In genomic region chr17:75067314-75067713, GRCm38 (mm10) we compare ENCODE assay signal across 11 mouse cellular contexts.
DNase-seq lines count a peak whose midpoint lies in the region; ATAC-seq lines count a peak whose summit lies in the region.
"Had no signal": no experiment of that assay in that cellular context is flagged by ENCODE, and none has a peak within 500 bp of the region (broad histone marks: within the 10 kb centered on the region; RNA-seq: fewer than 3 reads in every experiment).

No protein-coding gene starts in this region.

- H3K9ac ChIP-seq in hindbrain, embryonic 16.5 days (ENCODE audit: low read depth, low read length): no peak overlapping the region
- H3K9ac ChIP-seq in embryonic facial prominence, embryonic 11.5 days (replicated peaks; ENCODE audit: low read length): no peak overlapping the region
- H3K9ac ChIP-seq: embryonic facial prominence, embryonic 13.5 days; limb, embryonic 15.5 days had no signal

- peak; percentile 30 for DNase-seq in hindbrain, embryonic 10.5 days (ENCODE audit: low spot score)
- peak; percentile 91 for DNase-seq in R1 (ENCODE audit: low read depth, low spot score)
- DNase-seq in embryonic facial prominence, embryonic 11.5 days (ENCODE audit: low spot score): peak; percentile 43
- peak; percentile 15 to 30 for DNase-seq in kidney, postnatal 36 days
- no peak for DNase-seq in left cerebral cortex, postnatal 36 days (ENCODE audit: low spot score in 2 of 2)
- DNase-seq in layer of hippocampus, adult 9-10 months (ENCODE audit: low spot score): no peak
- DNase-seq: cerebellum, adult 2 months; layer of hippocampus, postnatal 36 days had no signal

- H3K36me3 ChIP-seq in hindbrain, embryonic 10.5 days: no peaks in the 10 kb centered on the region
- H3K36me3 ChIP-seq in hindbrain, embryonic 16.5 days (ENCODE audit: control insufficient read depth, insufficient read depth, low read length): no peaks in the 10 kb centered on the region
- no peaks in the 10 kb centered on the region for H3K36me3 ChIP-seq in embryonic facial prominence, embryonic 11.5 days (replicated peaks; ENCODE audit: control insufficient read depth, insufficient read depth, low read depth, low read length)

- H3K4me3 ChIP-seq in hindbrain, embryonic 10.5 days: no peak overlapping the region
- no peak overlapping the region for H3K4me3 ChIP-seq in hindbrain, embryonic 16.5 days (ENCODE audit: low read length)
- no peak overlapping the region for H3K4me3 ChIP-seq in embryonic facial prominence, embryonic 11.5 days (ENCODE audit: low read depth, low read length)
- H3K4me3 ChIP-seq: embryonic facial prominence, embryonic 13.5 days; limb, embryonic 15.5 days had no signal

- H3K27ac ChIP-seq in hindbrain, embryonic 10.5 days: no peak overlapping the region
- no peak overlapping the region for H3K27ac ChIP-seq in hindbrain, embryonic 16.5 days (ENCODE audit: low read depth, low read length)
- H3K27ac ChIP-seq in embryonic facial prominence, embryonic 11.5 days (replicated peaks; ENCODE audit: low read depth, low read length): no peak overlapping the region
- H3K27ac ChIP-seq: embryonic facial prominence, embryonic 13.5 days; limb, embryonic 15.5 days had no signal

- no peaks in the 10 kb centered on the region for H3K9me3 ChIP-seq in hindbrain, embryonic 10.5 days
- no peaks in the 10 kb centered on the region for H3K9me3 ChIP-seq in hindbrain, embryonic 16.5 days (ENCODE audit: control insufficient read depth, low read length)
- no peaks in the 10 kb centered on the region for H3K9me3 ChIP-seq in embryonic facial prominence, embryonic 11.5 days (replicated peaks; ENCODE audit: control insufficient read depth, low read length)
- H3K9me3 ChIP-seq: embryonic facial prominence, embryonic 13.5 days; limb, embryonic 15.5 days had no signal

- WGBS in hindbrain, embryonic 10.5 days: 10% methylated on average over 8 of the region's 8 CpGs
- 8% methylated on average over 8 of the region's 8 CpGs for WGBS in hindbrain, embryonic 16.5 days
- WGBS in embryonic facial prominence, embryonic 11.5 days: 14% methylated on average over 8 of the region's 8 CpGs

- H3K4me1 ChIP-seq in hindbrain, embryonic 10.5 days (replicated peaks): peaks cover 32% of the 10 kb centered on the region
- no peaks in the 10 kb centered on the region for H3K4me1 ChIP-seq in hindbrain, embryonic 16.5 days (ENCODE audit: control insufficient read depth, insufficient read depth, low read depth, low read length)
- H3K4me1 ChIP-seq in embryonic facial prominence, embryonic 11.5 days (ENCODE audit: control insufficient read depth, insufficient read depth, low read length): 0 out of 2 replicates have a peak, but pooled peaks cover 4% of the 10 kb centered on the region

- ATAC-seq in hindbrain, embryonic 16.5 days: no peak
- ATAC-seq in embryonic facial prominence, embryonic 11.5 days (replicated peaks; ENCODE audit: insufficient number of reproducible peaks, low FRiP score, low TSS enrichment, low read depth): no peak

- intact Hi-C loops in left cerebral cortex, postnatal 36 days (cut with DNase I): no loop called here

- peaks cover 84% of the 10 kb centered on the region for H3K27me3 ChIP-seq in hindbrain, embryonic 10.5 days (ENCODE audit: insufficient read depth, poor library complexity, severe bottlenecking)
- H3K27me3 ChIP-seq in hindbrain, embryonic 16.5 days (replicated peaks; ENCODE audit: control insufficient read depth, insufficient read depth, low read length): no peaks in the 10 kb centered on the region
- H3K27me3 ChIP-seq in embryonic facial prominence, embryonic 11.5 days (ENCODE audit: control insufficient read depth, insufficient read depth, low read length): no peaks in the 10 kb centered on the region
- H3K27me3 ChIP-seq: embryonic facial prominence, embryonic 13.5 days; limb, embryonic 15.5 days had no signal

- H3K4me2 ChIP-seq in hindbrain, embryonic 16.5 days (ENCODE audit: low read length): no peak overlapping the region
- no peak overlapping the region for H3K4me2 ChIP-seq in embryonic facial prominence, embryonic 11.5 days (ENCODE audit: low read depth, low read length)
- H3K4me2 ChIP-seq: embryonic facial prominence, embryonic 13.5 days; limb, embryonic 15.5 days had no signal

Comparison
In these comparisons a context has a peak if more than half of its experiments do, and no peak if none do; other contexts are left out.
1. DNase-seq: peak in hindbrain, embryonic 10.5 days (single experiment), R1 (single experiment), embryonic facial prominence, embryonic 11.5 days (single experiment) and kidney, postnatal 36 days (2 of 2); none in left cerebral cortex, postnatal 36 days (0 of 2) and layer of hippocampus, adult 9-10 months (single experiment).